Mouse (Mus musculus): ENCODE measurements around the gene Eif3i.

The Eif3i gene

DNA sequence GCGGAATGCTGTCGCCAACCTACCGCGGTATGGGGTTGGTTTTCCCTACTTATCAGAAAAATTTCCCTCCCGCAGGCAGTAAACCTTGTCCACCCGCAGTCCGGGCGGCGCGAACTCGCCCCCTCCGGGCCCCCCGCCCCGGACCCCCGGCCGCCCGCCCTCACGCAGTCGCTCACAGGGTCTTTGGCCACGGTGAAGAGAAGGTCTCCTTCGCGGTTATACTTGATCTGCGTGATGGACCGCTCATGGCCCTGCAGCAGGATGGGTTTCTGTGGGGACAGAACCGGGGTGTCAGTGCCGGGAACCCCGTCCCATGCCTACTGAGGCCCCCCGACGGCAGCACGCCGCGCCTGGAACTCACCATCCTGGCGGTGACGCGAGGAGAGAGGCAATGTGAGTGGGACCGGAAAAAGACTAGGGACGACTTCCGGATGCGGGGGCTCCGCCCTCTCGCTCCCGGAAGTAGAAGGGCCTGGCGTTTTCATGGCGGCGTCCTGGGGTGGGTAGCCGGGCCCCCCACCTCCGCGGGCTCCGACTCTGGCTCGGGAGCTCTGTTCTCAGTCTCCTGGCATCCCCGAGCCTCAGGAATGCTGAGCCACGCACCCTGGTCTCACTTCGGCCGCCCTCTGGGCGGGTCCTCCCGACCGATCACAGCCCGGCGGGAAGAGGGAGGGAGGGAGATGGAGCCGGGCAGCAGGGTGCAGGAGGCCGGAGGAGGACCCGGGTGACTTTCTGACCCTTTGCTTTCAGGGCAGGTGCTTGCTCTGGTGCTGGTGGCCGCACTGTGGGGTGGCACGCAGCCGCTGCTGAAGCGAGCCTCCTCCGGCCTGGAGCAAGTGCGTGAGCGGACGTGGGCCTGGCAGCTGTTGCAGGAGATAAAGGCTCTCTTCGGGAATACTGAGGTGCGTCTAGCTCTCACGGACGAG lies at the start of gene Eif3i, which contains the start of gene Tmem234:
Gene Eif3i, minus strand, starts transcription at position 416 of the 926 bp plus-strand sequence.
Gene Tmem234, plus strand, starts transcription at position 436 of the 926 bp plus-strand sequence.
- peak; percentile 87 for DNase-seq (ENCODE audit: low read depth, low spot score)

DNA sequence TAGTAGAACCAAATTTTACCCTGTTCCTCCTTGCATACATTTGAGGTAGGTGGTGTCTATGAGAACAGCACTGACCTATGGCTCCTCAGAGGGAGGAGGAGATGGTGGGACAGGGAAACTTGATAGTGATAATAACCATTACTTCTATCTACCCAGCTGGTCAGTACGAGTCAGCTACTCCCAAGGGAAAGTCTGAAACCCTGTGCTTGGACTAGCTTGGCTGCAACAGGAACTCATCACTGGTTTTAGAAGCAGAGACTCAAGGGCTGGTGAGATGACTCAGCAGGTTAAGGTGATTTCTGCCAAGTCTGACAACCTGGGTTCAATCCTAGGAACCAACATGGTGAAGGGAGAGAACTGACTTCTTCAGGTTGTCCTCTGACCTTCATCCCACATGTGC lies 48.2 kb upstream of the Eif3i start:
- no peak for DNase-seq (ENCODE audit: low read depth, low spot score)

DNA sequence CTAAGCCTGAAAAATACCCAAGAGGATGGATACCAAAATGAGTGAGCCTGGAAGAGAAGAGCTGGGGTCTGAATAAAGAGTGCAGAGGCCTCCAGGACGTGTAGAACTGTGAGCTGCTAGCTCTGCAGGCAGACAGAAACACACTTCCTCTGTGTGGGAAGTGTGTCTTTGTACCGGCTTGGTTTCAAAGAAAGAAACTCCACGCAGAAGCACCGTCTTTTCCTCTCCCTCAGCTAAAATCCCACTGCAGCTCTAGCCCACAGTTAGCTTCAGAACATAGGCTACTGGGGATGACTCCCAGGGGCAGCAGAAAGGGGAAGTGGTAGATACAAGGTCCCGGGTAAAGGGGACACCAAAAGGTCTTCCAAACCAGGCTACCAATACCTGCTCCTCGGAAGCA lies 44.8 kb upstream of the Eif3i start:
- DNase-seq (ENCODE audit: low read depth, low spot score), result no peak

DNA sequence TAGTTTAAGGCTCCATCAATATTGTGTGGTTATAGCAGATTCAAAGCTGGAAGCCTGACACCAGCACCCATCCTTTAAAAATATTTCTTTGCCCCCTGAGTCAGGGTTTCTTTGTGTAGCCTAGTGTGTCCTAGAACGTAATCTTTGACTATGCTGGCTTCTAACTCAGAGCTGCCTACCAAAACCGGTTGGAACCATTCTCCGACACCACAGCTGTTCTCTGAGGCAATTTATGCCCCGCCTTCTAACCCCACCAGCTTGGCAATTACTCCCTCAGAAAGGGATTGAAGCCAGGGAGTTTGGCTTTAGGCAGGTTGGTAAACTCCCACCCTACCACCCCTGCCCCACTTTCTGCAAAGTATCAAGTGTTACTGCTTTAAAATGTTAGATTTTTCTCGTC lies 41.3 kb upstream of the Eif3i start:
- no peak for DNase-seq (ENCODE audit: low read depth, low spot score)

DNA sequence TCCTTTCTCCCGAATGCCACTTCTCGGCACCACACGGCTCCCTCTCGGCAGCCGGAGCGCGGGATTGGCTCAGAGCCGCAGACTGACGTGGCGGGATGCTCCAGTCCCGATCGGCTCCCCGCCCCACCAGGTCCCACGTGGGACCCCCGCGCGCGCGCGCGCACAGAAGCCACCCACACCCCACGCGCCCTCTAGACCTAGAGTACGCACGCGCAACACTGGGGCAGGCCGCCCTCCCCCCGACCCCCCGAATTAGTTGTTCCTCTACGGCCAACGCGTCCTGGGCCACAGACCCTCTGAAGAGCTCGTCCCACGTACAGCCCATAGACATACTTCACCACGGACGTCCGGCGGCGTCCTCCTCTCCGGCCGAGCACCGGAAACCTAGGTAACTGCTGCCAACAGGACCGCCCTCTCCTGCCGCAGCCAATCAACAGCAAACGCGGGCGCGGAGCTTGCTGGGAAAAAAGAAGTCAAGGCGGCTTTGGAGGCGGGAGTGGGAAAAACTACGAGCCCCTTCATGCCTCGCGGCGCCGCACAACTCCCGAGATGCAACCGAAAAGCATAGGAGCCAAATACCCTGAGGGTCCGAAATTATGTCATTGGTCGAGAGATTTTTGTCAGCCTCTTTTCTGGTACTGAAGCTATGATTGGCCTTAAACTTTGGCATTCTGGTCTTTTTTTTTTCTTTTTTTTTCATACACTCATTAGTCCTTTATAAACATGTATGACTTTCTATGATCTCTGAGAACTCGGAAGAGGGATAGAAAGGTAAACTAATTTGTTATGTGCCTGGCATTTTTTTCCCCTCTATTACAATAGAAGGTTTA lies 40.4 kb upstream of the Eif3i start, which contains the start of gene Txlna:
Gene Txlna, minus strand, starts transcription at position 428 of the 830 bp plus-strand sequence.
- DNase-seq (ENCODE audit: low read depth, low spot score), result peak; percentile 98

DNA sequence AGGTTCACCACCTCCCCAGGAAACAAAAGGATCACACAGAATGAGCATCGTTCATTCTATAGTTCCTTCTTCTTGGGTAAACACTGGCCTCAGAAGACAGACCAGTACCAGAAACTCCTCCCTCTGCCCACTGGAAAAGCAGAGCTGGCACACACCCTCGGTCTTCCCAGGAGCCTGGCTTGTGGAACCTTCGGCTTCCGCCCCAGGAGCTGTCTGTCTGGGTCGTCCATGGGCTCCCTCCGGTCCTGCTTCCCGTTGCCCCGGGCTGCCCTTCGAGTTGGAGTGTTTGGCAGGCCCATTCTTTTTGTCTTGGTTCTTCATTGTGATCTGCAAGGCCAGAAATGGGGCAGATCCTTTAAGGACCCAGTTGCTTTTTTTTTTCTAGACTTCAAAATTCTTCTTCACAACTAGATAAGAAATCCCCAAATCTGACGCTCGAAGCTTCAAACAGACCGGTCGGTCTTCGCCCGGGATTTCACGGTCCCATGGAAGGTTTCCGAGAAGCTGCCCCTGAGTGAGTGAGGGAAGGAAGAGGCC lies 39.7 kb upstream of the Eif3i start:
- no peak for DNase-seq (ENCODE audit: low read depth, low spot score)

DNA sequence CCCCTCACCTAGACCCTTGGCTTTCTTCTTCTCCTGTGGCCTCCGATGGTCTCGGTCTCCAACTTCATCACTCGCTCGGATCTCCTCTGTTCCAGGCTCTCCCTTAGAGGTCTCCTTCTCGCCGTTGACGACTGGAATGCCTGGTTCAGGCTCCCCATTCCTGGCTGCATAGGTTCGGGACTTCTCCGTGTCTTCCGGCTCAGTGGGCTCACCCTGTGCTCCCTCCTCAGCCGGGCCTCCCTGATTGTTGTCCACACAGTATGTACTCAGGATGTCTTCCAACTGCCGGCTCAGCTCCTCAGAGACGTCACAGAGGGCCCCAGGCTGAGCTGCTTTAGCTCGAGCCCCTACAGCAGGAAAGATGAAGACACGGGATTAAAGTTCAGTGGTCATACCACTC lies 38.8 kb upstream of the Eif3i start:
- DNase-seq (ENCODE audit: low read depth, low spot score), result no peak

DNA sequence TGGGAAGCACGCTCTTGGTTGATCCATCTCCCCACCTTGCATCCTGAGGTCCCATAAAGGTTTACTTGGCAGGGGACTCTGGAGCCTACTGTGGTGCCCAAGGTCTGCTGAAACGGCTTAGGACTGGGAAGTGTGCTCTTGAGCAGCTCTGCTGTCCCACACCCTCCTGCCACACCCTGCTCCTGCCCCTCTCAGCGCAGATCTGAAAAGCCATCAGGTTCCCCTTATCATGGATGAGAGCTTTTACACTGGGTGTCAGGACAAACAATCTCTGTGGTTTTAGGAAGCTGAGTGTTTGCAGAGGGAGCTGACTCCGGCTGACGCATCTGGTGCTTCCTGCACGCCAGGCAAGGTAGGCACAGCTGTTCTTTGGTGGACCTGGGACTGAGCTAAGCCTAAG lies 33.4 kb upstream of the Eif3i start:
- no peak for DNase-seq (ENCODE audit: low read depth, low spot score)

DNA sequence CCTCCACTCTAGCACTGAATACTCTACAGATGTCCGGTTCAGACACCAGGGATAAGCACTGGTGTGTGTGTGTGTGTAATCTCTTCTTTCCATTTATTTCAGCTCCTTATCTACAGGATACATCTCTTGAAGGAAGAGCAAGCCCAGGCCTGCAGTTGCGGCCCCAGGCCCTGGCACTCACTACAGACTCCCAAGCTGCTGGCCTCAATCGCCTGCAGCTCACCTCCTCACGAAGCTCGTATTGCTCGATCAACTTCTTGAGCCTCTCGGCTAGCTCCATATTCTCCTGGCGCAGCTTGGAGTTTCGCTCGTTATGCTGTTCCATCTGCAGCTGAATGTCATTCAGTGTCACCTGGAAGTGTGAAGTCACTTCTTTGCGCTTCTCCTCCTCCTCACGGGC lies 31.4 kb upstream of the Eif3i start:
- no peak for DNase-seq (ENCODE audit: low read depth, low spot score)

DNA sequence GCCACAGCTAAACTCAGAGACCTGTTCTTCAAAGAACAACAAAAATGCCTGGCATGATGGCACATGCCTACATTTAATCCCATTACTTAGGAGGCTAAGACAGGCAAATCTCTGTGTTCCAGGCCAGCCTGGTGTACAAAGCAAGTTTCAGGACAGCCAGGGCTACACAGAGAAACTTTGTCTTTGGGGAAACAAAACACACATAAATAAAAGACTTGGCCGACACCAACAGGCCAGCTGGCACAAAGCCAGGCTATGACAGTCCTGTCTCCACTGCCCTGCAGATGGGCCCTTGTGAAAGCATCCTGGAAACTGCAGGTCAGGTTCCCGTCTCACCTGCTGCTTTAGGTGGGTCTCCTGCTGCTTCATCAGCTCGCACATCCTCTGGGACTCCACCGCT lies 30.5 kb upstream of the Eif3i start:
- no peak for DNase-seq (ENCODE audit: low read depth, low spot score)

DNA sequence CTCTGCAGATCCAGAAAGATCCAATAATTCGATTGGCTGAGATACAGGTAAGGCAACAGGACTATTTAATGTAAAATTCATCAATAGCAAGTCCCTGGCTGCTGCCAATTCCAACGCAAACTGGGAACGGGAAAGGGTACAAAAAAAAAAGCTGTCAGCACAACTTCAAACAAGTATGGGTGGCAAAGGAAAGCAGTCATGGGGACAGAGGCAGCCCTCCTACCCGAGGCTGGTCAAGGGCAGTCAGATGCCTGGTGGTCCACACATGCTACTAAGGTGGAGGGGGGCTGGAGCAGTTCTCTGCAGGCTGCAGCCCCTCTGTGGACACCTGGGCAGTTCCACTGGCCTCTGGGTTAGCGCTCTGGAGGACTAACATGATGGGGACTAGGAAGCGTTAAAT lies 25.6 kb upstream of the Eif3i start:
- no peak for DNase-seq (ENCODE audit: low read depth, low spot score)

DNA sequence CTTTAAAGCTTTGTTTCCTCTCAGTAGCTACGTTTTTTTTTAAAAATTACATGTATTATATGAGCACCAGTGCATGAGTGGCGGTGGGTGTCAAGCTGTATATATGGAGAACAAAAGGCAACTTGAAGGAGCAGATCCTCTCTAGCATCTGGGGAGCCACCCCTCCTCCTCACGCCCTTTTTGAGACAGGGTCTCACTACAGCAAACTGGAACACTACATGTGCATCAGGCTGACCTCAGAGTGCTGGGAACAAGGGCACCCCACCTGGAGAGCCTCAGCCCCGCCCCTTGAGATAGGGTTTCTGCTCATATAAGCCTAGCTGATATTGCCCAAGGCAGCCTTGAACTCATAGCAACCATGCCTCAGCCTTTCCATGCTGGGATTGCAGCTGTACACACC lies 25.0 kb upstream of the Eif3i start:
- DNase-seq (ENCODE audit: low read depth, low spot score), result no peak

DNA sequence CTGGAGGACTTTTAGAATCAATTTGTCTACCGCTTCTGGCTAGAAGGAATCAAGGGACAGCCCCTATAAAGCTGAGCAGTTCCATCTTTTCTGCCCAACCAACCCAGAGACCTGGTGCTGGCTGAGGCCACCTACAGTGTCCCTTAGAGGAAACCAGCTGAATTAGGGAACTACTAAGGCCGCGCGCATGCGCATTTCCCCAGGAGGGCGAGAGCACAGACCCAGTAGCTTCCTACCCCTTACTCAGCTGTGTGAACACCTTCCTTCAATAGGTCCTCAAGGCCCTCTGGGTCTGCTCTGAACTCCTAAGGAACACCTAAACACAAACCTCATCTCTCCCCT lies 24.6 kb upstream of the Eif3i start:
- no peak for DNase-seq (ENCODE audit: low read depth, low spot score)

DNA sequence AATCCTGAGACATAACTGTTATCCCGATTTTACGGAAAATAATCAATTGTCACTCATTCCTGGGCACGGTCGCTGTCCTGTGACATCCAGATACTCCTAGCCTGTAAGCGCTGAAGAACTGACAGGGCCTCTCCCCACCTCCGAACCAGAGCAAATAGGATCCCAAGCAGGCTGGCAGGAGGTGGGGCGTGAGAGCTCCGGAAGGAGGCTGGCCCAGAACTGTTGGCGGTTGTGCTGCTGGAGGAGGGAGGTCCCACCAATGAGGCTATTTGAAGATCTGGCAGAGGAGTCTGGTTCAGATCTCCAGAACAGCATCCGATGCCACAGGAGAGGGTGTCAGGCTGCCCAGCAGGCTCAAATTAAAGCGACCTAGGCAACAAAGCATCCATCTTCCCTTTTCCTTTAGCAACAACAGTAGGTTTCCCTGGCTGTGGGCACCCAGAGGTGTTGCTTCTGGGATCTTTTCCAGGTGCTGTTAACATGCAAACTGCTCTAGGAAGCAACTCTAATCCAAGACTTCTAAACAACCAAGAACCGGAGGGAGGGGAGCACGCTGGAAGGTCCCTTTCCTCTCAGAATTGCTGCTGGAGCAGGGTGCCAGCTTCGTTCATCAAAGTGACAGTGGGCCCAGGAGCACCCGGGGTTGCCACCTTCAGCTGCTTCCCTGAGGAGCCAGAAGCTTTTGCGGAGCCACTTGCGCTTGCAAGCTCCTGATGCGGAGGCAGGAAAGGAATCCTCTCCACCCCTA lies 24.0 kb upstream of the Eif3i start:
- peak; percentile 90 for DNase-seq (ENCODE audit: low read depth, low spot score)

DNA sequence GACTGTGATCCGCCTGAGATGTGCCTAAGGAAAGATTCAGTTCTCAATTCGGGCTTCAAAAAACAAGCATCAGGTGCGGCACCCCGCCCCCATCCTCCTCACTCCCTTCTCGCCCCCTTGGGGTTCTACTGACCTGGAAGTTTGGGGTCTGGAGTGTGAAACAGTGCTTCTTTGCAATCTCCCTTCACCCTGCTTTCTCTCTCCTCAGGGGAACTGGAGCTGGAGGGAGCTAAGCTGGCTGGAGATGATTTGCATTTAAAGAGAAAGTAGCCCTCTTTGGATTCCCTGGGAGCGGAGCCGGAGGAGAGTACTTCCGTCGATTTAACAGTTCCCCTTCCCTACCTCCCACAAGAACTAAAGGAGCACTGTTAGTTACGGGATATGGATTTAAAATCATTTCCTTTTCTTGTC lies 23.2 kb upstream of the Eif3i start, which contains the start of gene Ccdc28b:
Gene Ccdc28b, minus strand, starts transcription at position 267 of the 411 bp plus-strand sequence.
- DNase-seq (ENCODE audit: low read depth, low spot score), result peak; percentile 43

DNA sequence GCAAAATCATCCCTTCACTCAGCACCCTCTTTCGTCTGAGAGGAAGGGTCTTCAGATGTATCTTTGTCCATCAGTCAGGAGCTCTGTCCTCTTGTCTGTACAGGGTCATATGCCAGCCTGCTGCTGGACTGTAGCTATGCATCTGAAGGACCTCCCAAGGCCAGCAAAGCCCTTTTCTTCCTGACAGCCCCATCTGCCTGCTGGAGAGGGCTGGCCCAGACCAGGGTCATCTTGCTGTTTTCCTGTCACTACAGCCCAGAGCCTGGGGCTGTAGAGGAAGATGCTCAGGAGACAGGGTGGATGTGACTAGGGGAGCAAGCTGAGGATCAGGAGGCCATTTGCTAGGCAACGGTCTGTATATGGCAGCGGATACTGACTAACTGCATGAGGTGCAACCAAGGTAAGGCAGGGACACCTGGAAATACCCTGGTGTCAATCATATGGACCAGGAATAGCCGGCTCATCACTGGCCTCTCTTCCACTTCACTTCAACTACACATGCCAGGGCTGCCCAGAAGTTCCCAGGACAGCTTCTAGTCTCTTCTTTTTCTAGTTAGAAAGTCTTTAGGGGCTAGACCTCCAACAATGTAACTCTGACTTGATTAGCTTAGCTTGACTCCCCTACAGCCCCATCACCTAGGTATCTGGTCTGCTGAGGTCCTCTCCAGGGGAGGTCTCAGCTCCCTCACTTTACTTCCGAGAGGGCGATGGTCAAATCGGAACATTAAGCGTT lies 22.5 kb upstream of the Eif3i start:
- DNase-seq (ENCODE audit: low read depth, low spot score), result no peak

DNA sequence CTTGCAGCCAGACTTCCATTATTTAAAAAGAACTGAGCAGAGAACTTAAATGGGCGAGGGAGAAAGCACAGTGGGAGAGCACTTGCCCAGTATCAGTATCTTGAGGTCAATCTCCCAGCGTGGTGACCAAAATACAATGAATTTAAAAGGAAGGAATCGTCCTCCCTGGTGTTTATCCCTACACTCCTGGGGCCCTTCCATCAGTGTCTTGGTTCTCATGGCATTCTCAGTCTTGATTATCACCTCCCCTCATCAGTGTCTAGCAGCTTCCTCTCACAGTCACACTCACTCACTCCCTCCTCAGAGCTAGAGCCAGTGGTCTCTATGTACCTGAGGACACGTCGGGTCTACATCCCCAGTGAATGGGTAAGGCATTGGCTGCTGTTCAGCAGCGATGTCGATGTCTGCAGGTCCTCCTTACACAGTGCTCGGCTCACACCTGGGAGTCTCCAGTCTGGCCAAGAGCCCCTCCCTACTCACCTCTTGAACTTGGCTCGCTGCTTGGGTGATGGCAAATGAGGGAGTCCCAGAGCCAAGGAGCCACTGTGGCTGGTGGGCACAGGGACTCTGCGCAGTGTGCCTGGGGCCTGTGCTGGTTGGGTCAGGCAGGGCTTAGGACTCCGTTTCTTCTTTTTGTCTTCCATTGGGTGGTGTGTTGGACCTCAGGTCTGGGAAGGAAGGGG lies 21.8 kb upstream of the Eif3i start:
- DNase-seq (ENCODE audit: low read depth, low spot score), result no peak

DNA sequence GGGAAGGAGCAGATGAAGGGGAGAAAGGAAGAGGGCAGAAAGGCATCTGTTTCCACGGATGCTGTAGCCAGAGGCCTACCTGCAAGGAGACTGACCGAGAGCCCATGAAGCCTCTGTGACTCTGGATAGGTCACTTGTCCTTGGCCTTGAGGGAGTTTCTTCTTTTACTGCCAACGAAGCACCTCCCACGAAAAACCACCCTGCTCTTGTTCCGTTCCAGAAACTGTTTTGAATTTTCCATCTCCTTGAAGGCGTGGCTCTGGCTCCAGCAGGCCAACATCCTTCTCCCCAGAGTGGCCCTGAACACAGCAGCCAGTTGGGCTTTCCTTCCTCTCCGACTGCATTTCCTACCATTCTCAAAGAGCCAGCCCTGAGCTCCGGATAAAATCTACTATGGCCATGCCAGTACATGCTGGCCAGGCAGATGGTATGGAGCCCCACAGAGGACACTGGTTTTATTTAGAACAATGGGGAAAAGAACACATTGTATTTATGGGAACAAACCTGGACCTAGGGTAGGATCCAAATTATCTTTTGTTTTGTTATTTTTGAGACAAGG lies 20.9 kb upstream of the Eif3i start:
- DNase-seq (ENCODE audit: low read depth, low spot score), result no peak

DNA sequence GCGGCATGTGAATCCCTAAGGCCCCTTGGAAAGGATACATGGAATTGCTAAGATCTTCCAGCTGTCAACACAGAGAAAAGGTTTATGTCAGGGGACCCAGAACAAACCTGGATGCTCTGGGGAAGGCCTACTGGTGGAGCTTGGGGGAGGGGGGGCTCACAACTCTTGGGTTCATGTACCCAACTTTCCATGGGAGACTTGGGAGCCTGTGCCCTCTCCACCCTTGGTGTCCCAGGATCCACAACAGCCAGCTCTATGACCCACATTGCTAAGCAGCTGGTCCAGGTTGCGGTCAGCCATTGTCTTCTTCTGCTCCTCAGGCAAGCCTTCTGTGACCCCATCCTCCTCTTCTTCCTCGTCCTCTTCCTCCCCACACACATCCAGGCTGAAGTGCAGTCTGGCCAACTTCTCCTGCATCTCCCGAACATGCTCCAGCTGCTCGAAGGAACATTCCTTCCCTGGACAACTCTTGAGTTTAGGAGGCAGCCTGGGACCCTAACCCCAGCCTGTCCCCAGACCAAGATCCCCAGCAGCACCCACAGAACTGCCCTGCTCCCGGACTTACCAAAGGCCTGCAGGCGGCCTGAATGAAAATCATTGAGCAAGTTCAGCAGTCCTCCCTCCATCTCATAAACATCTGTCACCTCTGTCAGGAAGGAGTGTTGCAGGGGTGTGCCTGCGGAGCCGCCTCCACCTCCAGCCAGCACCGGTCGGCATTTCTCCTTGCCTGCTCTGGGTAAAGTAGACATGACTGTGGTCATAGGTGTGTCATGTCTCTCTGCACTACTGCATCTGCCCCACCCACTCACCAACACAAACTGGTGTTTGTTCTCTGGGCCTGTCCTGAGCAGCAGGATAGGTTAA lies 20.2 kb upstream of the Eif3i start:
- no peak for DNase-seq (ENCODE audit: low read depth, low spot score)

Measured in mesoderm, embryonic 11.5 days (tissue).